Mouse (Mus musculus) stomach, embryonic 16.5 days (tissue): Measurements from ENCODE around the gene Slc22a2. TPM values are rescaled to one million over a fixed set of nuclear protein-coding genes. Genes with fewer than 3 reads are reported as not detected.
"Not testable (repeated sequence)": the region's sequence is repeated elsewhere in the genome, so short reads cannot be mapped to it uniquely, and the experiment has no call there.

Experiments used
- ATAC-seq: fragments of 200-750 bp; cut with Nextera tagmentation; 2 replicates; pipeline ENCODE4 v1.8.0; 2017; ENCODE audit warnings: moderate number of reproducible peaks, moderate TSS enrichment; ENCODE audit not compliant: insufficient read depth, low FRiP score
- H3K27ac ChIP-seq: fragments of 300-500 bp; sonication (generic); 2 replicates; pipeline ENCODE4 v1.5.1; 2014; ENCODE audit warnings: low read length
- H3K27me3 ChIP-seq: fragments of 300-500 bp; sonication (generic); 2 replicates; pipeline ENCODE4 v1.6.1; 2014; ENCODE audit warnings: low read length, control low read depth, mixed read lengths; ENCODE audit not compliant: control insufficient read depth, insufficient read depth
- H3K36me3 ChIP-seq: fragments of 300-500 bp; sonication (generic); 2 replicates; pipeline ENCODE4 v1.6.1; 2014; ENCODE audit warnings: low read length; ENCODE audit not compliant: control insufficient read depth, insufficient read depth
- H3K4me1 ChIP-seq: fragments of 300-500 bp; sonication (generic); 2 replicates; pipeline ENCODE4 v1.6.1; 2014; ENCODE audit warnings: low read length, control low read depth, mixed read lengths; ENCODE audit not compliant: control insufficient read depth, insufficient read depth
- H3K4me2 ChIP-seq: fragments of 300-500 bp; sonication (generic); 2 replicates; pipeline ENCODE4 v1.6.1; 2014; ENCODE audit warnings: low read depth, low read length, mixed read lengths
- H3K4me3 ChIP-seq: fragments of 300-500 bp; sonication (generic); replicated peaks from 2 replicates; pipeline ENCODE4 v1.5.1; 2014; ENCODE audit warnings: mild to moderate bottlenecking, low read length
- H3K9ac ChIP-seq: fragments of 300-500 bp; sonication (generic); 2 replicates; pipeline ENCODE4 v1.6.1; 2014; ENCODE audit warnings: low read length
- H3K9me3 ChIP-seq: fragments of 300-500 bp; sonication (generic); replicated peaks from 2 replicates; pipeline ENCODE4 v1.6.1; 2016; ENCODE audit warnings: low read length, control low read depth; ENCODE audit not compliant: control insufficient read depth
- WGBS: fragments of 180-500 bp; shearing (Covaris S2); extraction: QIAGEN DNeasy Blood & Tissue Kit; methylation state at CpG from one replicate; pipeline ENCODE4 v1.1.7; 2014; 5-methylcytosine and 5-hydroxymethylcytosine counted together
- polyA plus RNA-seq: library from polyadenylated mRNA; unstranded; fragments of >200 nt; fragmentation: Nextera tagmentation; extraction: Ambion mirVana; gene quantifications from 2 replicates; pipeline ENCODE4 v1.2.1, GENCODE M21; 2015

The Slc22a2 gene
- polyA plus RNA-seq, 1 experiment from 2014 or later, result 0.06 TPM

GRCm38 (mm10) chr17:12672285-12672790, 88.4 kb downstream of the Slc22a2 start:
- 78% methylated on average over 7 of the region's 7 CpGs for WGBS
- ATAC-seq, result no peak

GRCm38 (mm10) chr17:12673871-12674270, 89.9 kb downstream of the Slc22a2 start:
- 56% methylated on average over 3 of the region's 3 CpGs for WGBS
- Histone ChIP-seq H3K4me3 (no peak overlapping the region), H3K27ac (no peak overlapping the region), H3K36me3 (no peaks in the 10 kb centered on the region), H3K9ac (no peak overlapping the region), H3K4me2 (no peak overlapping the region), H3K9me3 (no peaks in the 10 kb centered on the region), H3K27me3 (no peaks in the 10 kb centered on the region), H3K4me1 (peaks cover 9% of the 10 kb centered on the region; the same call in 1 of the 2 replicates)
- ATAC-seq, result no peak

More at GRCm38 (mm10) chr17:12672285-12672790, 88.4 kb downstream of the Slc22a2 start:
- no peak overlapping the region for H3K27ac ChIP-seq
- no peaks in the 10 kb centered on the region for H3K9me3 ChIP-seq
- H3K36me3 ChIP-seq, result no peaks in the 10 kb centered on the region
- H3K4me1 ChIP-seq, result peaks cover 9% of the 10 kb centered on the region; the same call in 1 of the 2 replicates
- H3K9ac ChIP-seq, result no peak overlapping the region
- no peaks in the 10 kb centered on the region for H3K27me3 ChIP-seq
- no peak overlapping the region for H3K4me2 ChIP-seq
- no peak overlapping the region for H3K4me3 ChIP-seq

GRCm38 (mm10) chr17:12674980-12675379, 91.0 kb downstream of the Slc22a2 start:
- ATAC-seq, H3K4me1 ChIP-seq, H3K36me3 ChIP-seq, H3K4me3 ChIP-seq, H3K27me3 ChIP-seq, H3K9ac ChIP-seq, H3K9me3 ChIP-seq, H3K27ac ChIP-seq, H3K4me2 ChIP-seq: not testable (repeated sequence)
- 80% methylated on average over 7 of the region's 7 CpGs for WGBS

- WGBS, result 66% methylated on average over 7 of the region's 7 CpGs
Observed at GRCm38 (mm10) chr17:12675646-12676045, 91.7 kb downstream of the Slc22a2 start, which contains the start of gene Slc22a1. Gene Slc22a1, minus strand, starts transcription at chr17:12675829.

GRCm38 (mm10) chr17:12677139-12677538, 93.2 kb downstream of the Slc22a2 start:
- Histone ChIP-seq H3K4me2 (no peak overlapping the region), H3K27ac (no peak overlapping the region), H3K4me1 (peaks cover 2% of the 10 kb centered on the region; the same call in 1 of the 2 replicates), H3K36me3 (no peaks in the 10 kb centered on the region), H3K4me3 (no peak overlapping the region), H3K9ac (no peak overlapping the region), H3K9me3 (no peaks in the 10 kb centered on the region), H3K27me3 (no peaks in the 10 kb centered on the region)
- ATAC-seq, result no peak

More at GRCm38 (mm10) chr17:12675646-12676045, 91.7 kb downstream of the Slc22a2 start, which contains the start of gene Slc22a1:
- Histone ChIP-seq H3K27ac (peak within 1 kb of the TSS; percentile 44), H3K4me1 (peaks cover 2% of the 10 kb centered on the region; the same call in 1 of the 2 replicates), H3K9me3 (no peaks in the 10 kb centered on the region), H3K9ac (no peak within 1 kb of the TSS), H3K36me3 (no peaks in the 10 kb centered on the region), H3K4me2 (no peak within 1 kb of the TSS), H3K27me3 (no peaks in the 10 kb centered on the region), H3K4me3 (no peak within 1 kb of the TSS)
- peak; percentile 73; the same call in 1 of the 2 replicates for ATAC-seq

Other genes with a start within 250 kb of the Slc22a2 start
- gene Plg, start 205.5 kb upstream of the Slc22a2 start, polyA plus RNA-seq, result 13.0 and 13.9 TPM in 2 replicates
- 0.30 and 0.46 TPM in 2 replicates for gene Slc22a3, start 76.4 kb upstream of the Slc22a2 start, polyA plus RNA-seq
- gene Slc22a1, start 91.7 kb downstream of the Slc22a2 start, polyA plus RNA-seq, result 0.96 and 1.2 TPM in 2 replicates
- 38.6 and 39.3 TPM in 2 replicates for gene Igf2r, start 185.5 kb downstream of the Slc22a2 start, polyA plus RNA-seq